Mouse (Mus musculus) midbrain, embryonic 11.5 days (tissue): Measurements from ENCODE around the gene Ubr7. TPM values are rescaled to one million over a fixed set of nuclear protein-coding genes. Genes with fewer than 3 reads are reported as not detected.

Experiments
- ATAC-seq: fragments of 200-750 bp; cut with Nextera tagmentation; 2 replicates; pipeline ENCODE4 v1.8.0; 2017; ENCODE audit warnings: moderate TSS enrichment, moderate library complexity; ENCODE audit not compliant: low FRiP score
- DNase-seq: peaks from one replicate; pipeline ENCODE4 v3.0.0; 2015; ENCODE audit warnings: low spot score; ENCODE audit errors: missing footprints
- H3K27ac ChIP-seq: fragments of 300-500 bp; sonication (generic); 2 replicates; pipeline ENCODE4 v1.5.1; 2014; ENCODE audit warnings: low read depth, low read length
- H3K27me3 ChIP-seq: fragments of 300-500 bp; sonication (generic); 2 replicates; pipeline ENCODE4 v1.6.1; 2014; ENCODE audit warnings: mild to moderate bottlenecking, low read length, moderate library complexity, mixed read lengths; ENCODE audit not compliant: control insufficient read depth, insufficient read depth
- H3K36me3 ChIP-seq: fragments of 300-500 bp; sonication (generic); 2 replicates; pipeline ENCODE4 v1.6.1; 2014; ENCODE audit warnings: mild to moderate bottlenecking, low read length, moderate library complexity, mixed read lengths; ENCODE audit not compliant: control insufficient read depth, insufficient read depth
- H3K4me1 ChIP-seq: fragments of 300-500 bp; sonication (generic); 2 replicates; pipeline ENCODE4 v1.6.1; 2014; ENCODE audit warnings: low read length; ENCODE audit not compliant: control insufficient read depth, insufficient read depth
- H3K4me2 ChIP-seq: fragments of 300-500 bp; sonication (generic); 2 replicates; pipeline ENCODE4 v1.6.1; 2014; ENCODE audit warnings: mild to moderate bottlenecking, moderate library complexity
- H3K4me3 ChIP-seq: fragments of 300-500 bp; sonication (generic); 2 replicates; pipeline ENCODE4 v1.5.1; 2014; ENCODE audit warnings: low read depth, low read length
- H3K9ac ChIP-seq: fragments of 300-500 bp; sonication (generic); 2 replicates; pipeline ENCODE4 v1.6.1; 2014; ENCODE audit warnings: low read length
- H3K9me3 ChIP-seq: fragments of 300-500 bp; sonication (generic); 2 replicates; pipeline ENCODE4 v1.6.1; 2016; ENCODE audit warnings: low read length; ENCODE audit not compliant: control insufficient read depth
- WGBS: fragments of 180-500 bp; shearing (Covaris S2); extraction: QIAGEN DNeasy Blood & Tissue Kit; methylation state at CpG from one replicate; pipeline ENCODE4 v1.1.7; 2014; 5-methylcytosine and 5-hydroxymethylcytosine counted together
- polyA plus RNA-seq: library from polyadenylated mRNA; unstranded; fragments of >200 nt; fragmentation: Nextera tagmentation; extraction: Ambion mirVana; gene quantifications from 2 replicates; pipeline ENCODE4 v1.2.1, GENCODE M21; 2014

Ubr7 gene
- polyA plus RNA-seq, 1 experiment from 2014 or later: 70.8 TPM

DNA sequence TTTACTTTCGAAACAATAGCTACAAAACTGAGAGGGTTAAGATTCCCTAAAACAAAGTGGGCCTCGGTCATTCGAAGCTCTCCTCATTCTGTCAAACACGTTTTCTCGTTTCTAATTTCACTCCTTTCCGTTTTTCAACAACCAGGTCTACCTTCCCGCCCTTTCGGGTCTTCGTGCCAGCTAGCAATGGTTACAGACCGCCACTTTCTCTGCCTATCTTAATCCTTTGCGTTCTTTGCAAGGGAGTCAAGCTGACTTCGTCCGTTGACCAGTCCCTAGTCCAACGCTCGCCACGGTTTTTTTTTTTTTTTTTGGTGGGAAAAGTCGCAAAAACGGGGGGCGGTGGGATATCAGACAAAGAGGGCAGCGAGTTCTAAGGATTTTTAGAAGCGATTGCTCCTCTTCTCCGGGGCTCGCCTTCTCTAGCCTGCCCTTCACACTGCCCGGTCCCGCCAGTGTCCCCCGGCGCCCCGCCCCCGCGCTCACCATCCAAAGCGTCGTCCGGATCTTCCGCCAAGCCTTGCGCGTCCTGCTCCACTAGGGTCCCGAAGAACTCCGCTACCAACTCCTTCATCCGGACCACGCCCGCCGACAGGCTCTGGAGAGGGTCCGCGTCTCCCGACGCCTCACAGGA, 595 bp upstream of the Ubr7 start:
- Histone ChIP-seq H3K9ac (peak overlapping the region; percentile 78), H3K4me1 (peaks cover 16% of the 10 kb centered on the region), H3K27ac (peak overlapping the region; percentile 81), H3K36me3 (no peaks in the 10 kb centered on the region), H3K4me2 (peak overlapping the region; percentile 75), H3K27me3 (no peaks in the 10 kb centered on the region), H3K9me3 (no peaks in the 10 kb centered on the region), H3K4me3 (peak overlapping the region; percentile 70)
- WGBS: 2% methylated on average over 46 of the region's 46 CpGs
- peak; percentile 87 for ATAC-seq
- DNase-seq: no peak

DNA sequence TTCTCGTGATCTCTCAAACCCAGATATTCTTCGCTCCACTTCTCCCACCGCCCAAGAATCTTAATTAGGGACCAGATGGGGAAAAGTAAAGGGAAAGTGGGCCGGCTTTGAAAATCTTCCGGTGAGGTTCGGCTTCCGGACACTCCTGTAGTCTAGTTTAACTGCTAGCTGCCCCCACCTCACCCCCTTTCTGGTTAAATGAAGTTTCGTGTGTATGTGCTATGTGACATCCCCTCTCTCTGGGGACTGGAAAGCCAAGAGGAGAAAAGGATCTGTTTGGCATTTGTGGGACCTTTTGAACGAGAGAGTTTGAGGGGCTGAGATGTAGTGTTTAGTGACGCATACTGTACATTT, 613 bp downstream of the Ubr7 start, which contains the start of gene Gm20604:
Gm20604 (minus strand) TSS at position 270 of the 354 bp plus-strand sequence.
- peak within 1 kb of the TSS; percentile 75 for H3K4me2 ChIP-seq
- H3K36me3 ChIP-seq: no peaks in the 10 kb centered on the region
- ATAC-seq (no peak), DNase-seq (peak; percentile 90)
- 1% methylated on average over 10 of the region's 10 CpGs for WGBS
- H3K4me3 ChIP-seq: peak within 1 kb of the TSS; percentile 70
- peak within 1 kb of the TSS; percentile 81 for H3K27ac ChIP-seq
- H3K9me3 ChIP-seq: no peaks in the 10 kb centered on the region
- peak within 1 kb of the TSS; percentile 78 for H3K9ac ChIP-seq
- H3K4me1 ChIP-seq: peaks cover 16% of the 10 kb centered on the region
- H3K27me3 ChIP-seq: no peaks in the 10 kb centered on the region

DNA sequence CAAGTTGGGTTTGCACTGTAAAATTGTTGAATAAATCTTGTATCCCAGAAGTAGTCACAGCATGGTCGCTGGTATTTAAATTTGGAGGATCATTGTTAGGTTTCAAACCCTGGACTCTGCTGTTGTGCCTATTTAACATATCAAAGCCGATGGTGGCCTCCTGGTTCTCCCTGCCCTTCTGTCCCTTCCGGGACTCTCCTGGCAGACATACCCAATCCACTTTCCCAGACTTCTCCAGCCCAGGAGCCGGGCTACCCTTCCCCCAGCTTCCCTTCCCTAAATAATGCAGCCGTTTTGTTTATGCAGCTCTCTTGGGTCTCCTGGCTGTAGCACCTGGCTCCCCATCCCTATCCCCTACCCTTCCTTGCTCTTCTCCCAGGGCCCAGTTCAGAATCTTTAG, 1.2 kb downstream of the Ubr7 start:
- Histone ChIP-seq H3K9ac (peak overlapping the region; percentile 72), H3K27ac (no peak overlapping the region), H3K27me3 (no peaks in the 10 kb centered on the region), H3K9me3 (no peaks in the 10 kb centered on the region), H3K4me2 (peak overlapping the region; percentile 74), H3K36me3 (no peaks in the 10 kb centered on the region), H3K4me1 (peaks cover 16% of the 10 kb centered on the region), H3K4me3 (peak overlapping the region; percentile 70)
- 0% methylated on average over 5 of the region's 5 CpGs for WGBS
- DNase-seq (no peak), ATAC-seq (no peak)

DNA sequence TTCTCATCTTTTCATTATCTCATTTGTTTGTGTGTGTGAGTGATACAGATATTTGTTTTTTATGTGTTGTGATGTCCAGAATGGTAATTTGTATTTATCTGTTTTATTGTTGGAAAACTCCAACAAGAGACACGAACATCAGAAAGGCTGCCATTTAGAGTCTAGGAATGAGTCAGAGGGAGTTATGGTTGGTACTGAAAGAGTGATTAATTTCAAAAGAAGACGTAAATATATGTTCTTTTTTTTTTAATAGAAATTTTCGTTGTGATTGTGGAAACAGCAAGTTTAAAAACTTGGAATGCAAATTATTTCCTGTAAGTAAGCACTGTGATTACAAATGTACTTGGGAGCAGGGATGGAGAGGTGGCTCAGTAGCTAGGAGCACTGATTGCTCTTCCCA, 3.9 kb downstream of the Ubr7 start:
- Histone ChIP-seq H3K4me2 (no peak overlapping the region), H3K36me3 (no peaks in the 10 kb centered on the region; the same call in 1 of the 2 replicates), H3K27ac (no peak overlapping the region), H3K9ac (no peak overlapping the region), H3K4me1 (peaks cover 14% of the 10 kb centered on the region), H3K4me3 (no peak overlapping the region), H3K9me3 (no peaks in the 10 kb centered on the region), H3K27me3 (no peaks in the 10 kb centered on the region)
- DNase-seq (no peak), ATAC-seq (no peak)
- 90% methylated on average over 3 of the region's 3 CpGs for WGBS

DNA sequence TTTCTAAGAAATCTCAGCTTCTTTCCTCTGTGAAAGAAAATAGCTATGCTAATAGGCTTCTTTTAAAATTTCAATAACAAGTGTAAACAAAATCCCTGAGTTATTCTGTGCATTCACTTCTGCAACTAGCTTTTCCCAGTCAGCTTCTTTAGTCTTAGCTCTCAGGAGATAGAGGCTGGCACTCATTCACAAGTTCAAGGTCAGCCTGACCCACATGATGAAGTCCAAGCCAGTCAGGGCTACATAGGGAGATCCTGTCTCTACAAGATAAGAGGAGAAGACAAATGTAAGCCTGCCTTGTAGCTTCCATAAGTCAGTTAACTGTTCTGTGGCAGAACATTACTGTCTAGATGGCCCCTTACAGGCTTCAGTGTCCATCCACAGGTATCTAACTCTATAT, 5.9 kb downstream of the Ubr7 start:
- Histone ChIP-seq H3K4me3 (no peak overlapping the region), H3K27ac (no peak overlapping the region), H3K27me3 (no peaks in the 10 kb centered on the region), H3K9ac (no peak overlapping the region), H3K36me3 (peaks cover 6% of the 10 kb centered on the region), H3K9me3 (no peaks in the 10 kb centered on the region), H3K4me1 (peaks cover 8% of the 10 kb centered on the region), H3K4me2 (no peak overlapping the region)
- DNase-seq (no peak), ATAC-seq (no peak)

DNA sequence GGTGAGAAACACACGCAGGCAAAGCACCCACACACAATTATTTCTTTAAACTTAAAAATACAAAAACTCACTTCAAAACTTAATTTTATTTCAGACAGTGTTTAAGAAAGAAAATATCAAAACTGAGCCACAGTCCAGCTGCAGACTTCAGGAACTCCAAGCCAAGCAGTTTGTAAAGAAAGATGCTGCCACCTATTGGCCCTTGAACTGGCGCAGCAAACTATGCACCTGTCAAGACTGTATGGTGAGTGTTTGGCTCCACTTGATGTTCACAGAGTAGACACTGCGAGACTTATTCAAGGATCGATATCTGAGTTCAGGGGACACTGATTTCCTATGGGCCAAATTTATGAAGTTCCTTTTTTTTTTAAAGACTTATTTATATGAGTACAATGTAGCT, 11.2 kb downstream of the Ubr7 start:
- no peak overlapping the region for H3K4me3 ChIP-seq
- no peak for DNase-seq
- no peak for ATAC-seq
- no peak overlapping the region for H3K27ac ChIP-seq
- 96% methylated on average over 4 of the region's 4 CpGs for WGBS
- H3K9ac ChIP-seq: no peak overlapping the region
- no peaks in the 10 kb centered on the region for H3K27me3 ChIP-seq
- H3K4me2 ChIP-seq: no peak overlapping the region
- H3K9me3 ChIP-seq: no peaks in the 10 kb centered on the region
- H3K4me1 ChIP-seq: no peaks in the 10 kb centered on the region
- peaks cover 26% of the 10 kb centered on the region for H3K36me3 ChIP-seq

DNA sequence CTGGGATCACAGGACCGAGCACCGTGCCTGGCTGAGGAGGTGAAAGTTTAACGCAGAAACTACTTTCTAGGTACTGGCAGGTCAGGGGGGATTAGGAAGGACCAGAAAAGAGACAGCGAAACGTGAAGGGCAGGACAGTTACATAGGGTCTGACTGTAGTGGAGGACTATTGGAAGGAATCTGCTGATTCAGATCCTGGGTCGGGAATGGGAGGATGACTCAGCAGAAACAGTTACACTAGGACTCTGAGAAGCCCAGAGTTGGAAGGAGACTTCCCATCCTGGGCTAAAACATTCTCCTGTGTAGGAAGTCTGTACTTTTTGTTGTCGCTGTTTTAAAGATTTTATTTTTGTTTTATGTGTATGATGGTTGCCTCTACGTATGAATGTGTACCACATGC, 13.8 kb downstream of the Ubr7 start:
- 95% methylated on average over 8 of the region's 8 CpGs for WGBS
- no peak overlapping the region for H3K9ac ChIP-seq
- no peak for ATAC-seq

DNA sequence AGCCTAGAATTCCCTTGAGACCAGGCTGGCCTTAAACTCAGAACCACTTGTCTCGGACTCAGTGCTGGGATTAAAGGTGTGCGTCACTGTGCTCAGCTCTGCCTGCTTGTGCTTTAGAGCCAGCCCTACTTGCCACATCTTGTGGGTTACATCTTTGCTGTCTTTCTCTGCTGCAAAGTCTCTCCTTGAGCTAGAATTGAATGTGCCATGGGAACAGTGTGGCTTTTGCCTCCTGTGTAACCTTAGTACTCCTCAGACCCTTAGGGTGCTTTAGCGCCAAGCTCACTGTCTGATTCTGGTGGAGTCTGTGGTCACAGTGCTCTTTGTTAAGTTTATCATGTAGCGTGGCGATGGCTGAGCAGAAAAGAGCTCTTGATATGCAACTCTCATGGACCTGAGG, 14.9 kb downstream of the Ubr7 start:
- 93% methylated on average over 5 of the region's 5 CpGs for WGBS
- Histone ChIP-seq H3K4me3 (no peak overlapping the region), H3K27ac (no peak overlapping the region), H3K9ac (no peak overlapping the region), H3K4me1 (no peaks in the 10 kb centered on the region), H3K9me3 (no peaks in the 10 kb centered on the region), H3K36me3 (peaks cover 28% of the 10 kb centered on the region), H3K27me3 (no peaks in the 10 kb centered on the region), H3K4me2 (no peak overlapping the region)
- DNase-seq: no peak
- ATAC-seq: no peak

More for the DNA sequence above, 13.8 kb downstream of the Ubr7 start:
- H3K4me1 ChIP-seq: no peaks in the 10 kb centered on the region
- H3K36me3 ChIP-seq: peaks cover 30% of the 10 kb centered on the region
- H3K27ac ChIP-seq: no peak overlapping the region
- DNase-seq: no peak
- H3K27me3 ChIP-seq: no peaks in the 10 kb centered on the region
- H3K4me3 ChIP-seq: no peak overlapping the region
- no peaks in the 10 kb centered on the region for H3K9me3 ChIP-seq
- H3K4me2 ChIP-seq: no peak overlapping the region

DNA sequence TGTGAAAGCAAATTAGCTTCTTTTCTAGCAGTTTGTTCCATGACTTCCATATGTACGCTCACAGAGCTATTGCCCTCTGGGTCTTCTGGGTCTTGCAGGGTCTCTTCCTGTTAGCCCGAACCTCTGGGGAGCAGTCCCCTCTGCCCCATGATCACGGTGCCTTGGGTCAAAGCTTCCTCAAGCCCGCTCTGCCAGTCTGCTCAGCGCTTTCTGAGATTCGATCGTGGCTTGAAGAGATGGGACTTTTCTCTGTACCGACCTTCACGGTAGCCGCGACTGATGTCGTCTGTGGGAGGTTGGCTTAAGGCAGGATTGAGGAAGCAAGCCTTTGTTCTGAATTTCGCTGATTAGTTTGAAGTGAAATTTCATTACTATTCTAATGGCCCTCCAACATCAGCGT, 18.3 kb downstream of the Ubr7 start:
- H3K36me3 ChIP-seq: peaks cover 16% of the 10 kb centered on the region
- no peaks in the 10 kb centered on the region for H3K9me3 ChIP-seq
- DNase-seq (no peak), ATAC-seq (no peak)
- no peak overlapping the region for H3K4me2 ChIP-seq
- H3K27ac ChIP-seq: no peak overlapping the region
- H3K4me1 ChIP-seq: no peaks in the 10 kb centered on the region
- WGBS: 95% methylated on average over 14 of the region's 14 CpGs
- no peaks in the 10 kb centered on the region for H3K27me3 ChIP-seq
- H3K9ac ChIP-seq: no peak overlapping the region
- H3K4me3 ChIP-seq: no peak overlapping the region
